Mouse (Mus musculus): ENCODE data around the gene Naaladl2.

DNA sequence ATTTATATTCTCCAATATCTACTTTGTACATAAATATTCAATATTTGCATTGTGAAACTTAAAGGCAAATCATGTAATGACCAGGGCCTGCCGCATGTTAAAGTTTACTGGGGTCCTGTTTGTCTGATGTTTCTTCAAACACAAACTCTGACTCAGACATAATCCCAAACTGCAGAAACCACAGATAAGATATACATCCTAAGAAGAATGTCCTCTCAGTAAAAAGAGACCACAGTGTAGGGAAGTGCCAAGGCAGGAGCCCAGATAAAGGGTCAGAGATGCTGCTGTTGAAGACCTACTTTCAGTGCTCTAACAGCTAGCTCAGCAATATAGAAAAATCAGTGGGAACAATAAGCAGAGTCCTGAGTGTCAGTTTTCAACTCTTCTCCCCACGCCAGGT, 201.9 kb downstream of the Naaladl2 start:
- TF ChIP-seq POLR2A (IDR thresholded peaks at IDR 0.05; ENCODE audit: borderline replicate concordance, insufficient read depth, low read length), result no peak
- TF ChIP-seq CTCF (IDR thresholded peaks at IDR 0.05; ENCODE audit: borderline replicate concordance, insufficient read depth, low read depth, low read length), result no peak
